Mouse (Mus musculus) CD4-positive helper T cell, adult 2 months (primary cell): ENCODE results near the gene 4833423E24Rik.

Experiments
- DNase-seq: peaks from one replicate; pipeline ENCODE4 v3.0.0-alpha.2; 2012; ENCODE audit warnings: low read depth, missing footprints, low spot score

4833423E24Rik gene

DNA sequence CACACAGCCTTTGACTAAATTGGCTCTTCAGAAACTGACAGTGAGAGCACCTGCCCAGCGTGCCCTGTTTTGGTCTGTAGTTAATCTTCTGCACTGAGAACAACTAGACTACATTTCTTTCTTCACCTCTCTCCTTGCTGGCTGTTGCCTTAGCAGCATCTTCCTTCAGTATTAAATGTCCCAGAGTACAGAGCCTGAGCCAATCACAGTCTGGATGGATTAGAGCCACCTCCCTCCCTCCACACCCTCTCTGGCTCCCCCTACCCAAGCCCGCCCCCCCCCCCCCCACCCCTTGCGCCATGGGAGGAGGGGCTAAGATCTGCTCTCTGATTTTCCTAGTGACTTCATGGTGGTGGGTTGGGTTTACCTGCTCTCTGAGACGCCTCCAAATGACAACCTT, at the start of gene 4833423E24Rik:
Gene 4833423E24Rik (minus strand): TSS at position 146 of the 400 bp plus-strand sequence.
- DNase-seq, result no peak

DNA sequence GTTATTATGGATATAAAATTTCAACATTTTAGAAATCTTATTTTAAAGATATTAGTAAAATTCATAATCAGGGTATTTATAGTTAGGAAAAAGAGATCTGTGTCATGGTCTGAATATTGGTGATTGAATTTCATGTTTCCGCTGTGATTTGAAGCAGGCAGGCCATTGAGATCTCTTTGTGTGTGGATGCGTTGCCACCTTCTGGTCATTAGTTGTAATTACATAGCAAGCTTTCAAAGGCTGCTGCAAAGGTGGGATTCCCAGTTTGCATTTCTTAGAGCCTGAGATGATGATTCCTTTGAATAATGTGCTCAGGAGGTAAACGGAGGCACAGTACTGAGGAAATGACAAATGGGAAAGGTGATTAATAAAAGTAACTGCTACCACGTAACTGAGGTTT, 42.4 kb upstream of the 4833423E24Rik start:
- peak; percentile 2 for DNase-seq

DNA sequence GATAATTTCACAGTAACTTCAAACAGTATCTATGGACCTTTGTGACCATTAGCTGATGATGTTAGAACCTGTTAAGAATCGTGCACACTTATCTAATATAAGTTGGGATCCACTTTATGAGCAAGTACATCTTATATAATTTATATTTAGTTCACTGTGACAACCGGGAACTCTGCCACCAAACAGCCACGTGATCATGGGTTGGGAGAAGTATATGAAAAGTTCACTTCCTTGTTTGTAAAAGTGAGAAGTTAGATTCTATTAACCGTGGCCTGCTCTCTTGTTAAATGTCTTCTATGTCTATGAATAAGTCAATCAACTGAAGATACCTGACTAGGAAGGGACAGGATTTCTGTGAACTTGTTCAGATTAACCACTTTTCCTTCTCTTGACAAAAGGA, 41.4 kb upstream of the 4833423E24Rik start:
- no peak for DNase-seq

DNA sequence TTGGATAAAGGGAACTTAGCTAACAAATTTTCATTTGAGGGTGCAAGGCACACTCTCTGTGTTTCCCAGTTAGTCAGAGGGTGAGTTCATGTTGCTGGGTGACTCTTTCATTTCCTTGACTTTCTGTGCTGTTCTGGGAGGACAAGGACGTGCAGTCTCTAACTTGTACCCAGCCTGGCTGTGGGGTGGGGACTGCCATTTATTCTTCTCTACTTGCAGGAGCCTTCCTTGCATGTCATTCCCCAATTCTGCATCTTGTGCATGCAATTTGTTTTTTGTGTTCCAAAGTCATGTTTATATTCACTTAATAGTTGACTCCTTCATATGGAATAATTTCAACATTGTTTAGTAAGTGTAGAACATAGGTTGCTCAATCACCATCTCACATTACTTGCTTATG, 36.0 kb upstream of the 4833423E24Rik start:
- no peak for DNase-seq

DNA sequence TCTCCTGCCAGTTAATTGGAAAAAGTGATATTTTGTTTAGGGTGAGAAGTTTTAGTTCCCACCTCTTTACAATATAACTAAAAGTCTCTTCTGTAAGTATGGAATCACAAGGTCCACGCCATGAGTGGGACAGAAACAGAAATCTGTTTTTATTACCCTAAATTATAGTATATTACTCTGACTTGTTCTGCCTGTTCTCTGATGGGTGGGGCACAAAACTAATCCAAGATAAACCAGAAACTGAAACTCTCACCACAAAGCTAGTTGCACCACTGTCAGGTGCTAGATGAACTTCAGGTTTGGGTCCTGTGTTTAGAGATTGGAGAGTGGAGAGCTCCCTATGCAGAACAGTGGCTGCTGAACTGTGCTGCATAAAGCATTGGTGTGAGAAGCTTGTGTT, 15.1 kb upstream of the 4833423E24Rik start:
- DNase-seq, result no peak

DNA sequence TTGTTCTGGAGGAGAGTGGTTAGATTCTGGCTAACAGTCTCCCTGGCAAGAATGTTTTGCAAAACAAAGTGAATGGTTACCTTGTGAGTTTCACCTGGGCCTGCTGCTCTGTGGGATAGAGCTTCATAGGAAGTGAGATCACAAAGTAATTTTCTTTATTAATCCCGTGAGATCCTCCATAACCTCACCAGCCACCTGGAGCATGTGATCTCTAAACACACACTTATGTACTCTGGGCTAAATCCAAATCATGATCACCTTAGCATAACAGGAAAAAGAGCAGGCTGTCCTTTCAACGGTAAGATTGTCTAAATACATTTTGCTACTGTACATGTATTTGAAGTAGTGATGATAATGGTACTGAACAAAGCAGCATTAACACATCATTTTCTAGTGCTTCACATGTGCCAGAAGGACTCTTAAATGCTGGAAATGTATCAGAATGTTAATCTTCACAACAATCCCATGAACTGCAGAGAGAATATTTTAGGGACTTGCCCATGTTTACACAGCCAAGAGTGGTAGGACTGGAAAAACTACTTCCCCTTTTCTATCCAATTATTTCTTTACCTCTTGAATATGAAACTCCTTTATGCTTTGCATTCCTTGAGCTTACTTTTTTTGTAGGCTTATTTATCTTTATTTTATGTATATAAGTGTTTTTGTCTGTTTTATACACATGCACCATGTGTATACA, 13.4 kb upstream of the 4833423E24Rik start:
- no peak for DNase-seq

DNA sequence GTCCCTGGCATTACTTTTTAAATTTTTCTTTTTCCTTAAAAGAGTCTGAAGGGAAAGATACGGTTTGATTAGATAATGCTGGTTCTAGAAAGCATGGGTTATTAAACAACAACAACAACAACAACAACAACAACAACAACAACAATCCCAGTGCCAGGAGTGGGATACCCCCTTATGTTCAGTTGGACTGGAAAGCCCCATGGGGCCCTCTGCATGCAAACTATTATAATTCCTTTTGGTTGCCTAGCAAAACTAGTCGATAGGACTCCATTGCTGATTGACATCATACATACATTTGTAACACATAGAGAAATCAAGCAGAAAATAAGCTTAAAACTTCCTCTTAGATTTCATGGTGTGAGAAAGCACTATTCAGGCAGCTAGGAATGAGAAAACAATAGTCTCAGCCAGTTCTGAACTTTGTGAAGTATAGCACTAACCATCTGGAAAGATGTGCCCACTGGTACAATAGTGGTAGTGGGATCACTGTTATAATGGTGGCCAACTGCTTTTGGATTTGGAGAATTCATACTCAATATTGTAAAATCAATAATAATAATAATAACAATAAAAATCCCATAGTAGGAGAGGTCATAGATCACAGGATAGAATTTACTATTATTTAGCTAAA, 4.2 kb upstream of the 4833423E24Rik start:
- DNase-seq, result no peak

DNA sequence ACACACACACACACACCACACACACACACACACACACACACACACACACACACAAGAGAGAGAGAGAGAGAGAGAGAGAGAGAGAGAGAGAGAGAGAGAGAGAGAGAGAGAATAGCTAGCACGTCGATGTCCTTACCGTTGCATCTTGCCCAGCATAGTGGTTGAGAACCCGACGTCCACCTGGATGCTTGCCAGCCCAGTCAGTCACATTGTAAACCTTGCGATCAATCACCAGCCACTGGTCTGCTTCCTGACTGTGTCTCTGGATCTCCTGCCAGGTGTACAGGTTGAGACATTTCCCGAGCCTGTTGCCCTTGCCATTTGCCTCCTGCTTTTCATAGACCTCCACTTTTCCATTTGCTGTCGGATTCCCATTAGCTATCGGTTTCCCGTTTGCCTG, 532 bp downstream of the 4833423E24Rik start:
- DNase-seq, result no peak

DNA sequence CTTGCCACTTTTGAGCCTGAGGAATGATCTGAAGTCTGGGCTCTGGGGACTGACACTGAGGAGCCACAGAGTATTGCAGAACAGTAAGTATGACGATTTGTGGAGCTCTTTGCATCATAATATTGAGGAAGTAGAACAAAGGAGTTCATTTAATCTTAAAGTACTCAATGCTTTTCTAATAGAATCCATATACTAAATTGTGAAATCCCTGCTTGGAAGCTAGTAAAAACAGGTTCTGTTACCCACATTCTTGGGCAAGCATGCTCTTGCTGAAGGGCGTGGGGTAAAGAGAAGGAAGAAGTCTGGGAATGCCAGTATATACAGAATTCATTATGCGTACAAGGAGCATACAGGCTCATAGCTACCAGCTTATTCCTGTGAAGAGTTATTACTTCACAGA, 8.4 kb downstream of the 4833423E24Rik start:
- no peak for DNase-seq

DNA sequence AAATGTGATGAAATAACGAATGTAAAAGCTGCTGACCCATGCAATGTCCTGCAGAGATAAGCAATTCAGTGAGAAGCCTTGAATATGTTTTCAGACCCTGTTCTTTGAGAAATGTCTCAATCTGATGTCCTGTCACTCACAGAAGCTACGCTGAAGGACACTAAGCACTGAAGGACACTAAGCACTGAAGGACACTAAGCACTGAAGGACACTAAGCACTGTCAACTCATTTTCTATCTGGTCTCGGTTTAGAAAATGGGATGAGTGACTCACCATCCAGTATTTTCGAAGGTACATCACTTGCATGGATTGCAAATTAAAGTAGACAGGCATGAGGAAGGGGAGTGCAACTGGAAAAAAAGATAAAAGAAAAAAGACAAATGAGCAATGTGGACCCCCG, 28.4 kb downstream of the 4833423E24Rik start:
- DNase-seq, result no peak

DNA sequence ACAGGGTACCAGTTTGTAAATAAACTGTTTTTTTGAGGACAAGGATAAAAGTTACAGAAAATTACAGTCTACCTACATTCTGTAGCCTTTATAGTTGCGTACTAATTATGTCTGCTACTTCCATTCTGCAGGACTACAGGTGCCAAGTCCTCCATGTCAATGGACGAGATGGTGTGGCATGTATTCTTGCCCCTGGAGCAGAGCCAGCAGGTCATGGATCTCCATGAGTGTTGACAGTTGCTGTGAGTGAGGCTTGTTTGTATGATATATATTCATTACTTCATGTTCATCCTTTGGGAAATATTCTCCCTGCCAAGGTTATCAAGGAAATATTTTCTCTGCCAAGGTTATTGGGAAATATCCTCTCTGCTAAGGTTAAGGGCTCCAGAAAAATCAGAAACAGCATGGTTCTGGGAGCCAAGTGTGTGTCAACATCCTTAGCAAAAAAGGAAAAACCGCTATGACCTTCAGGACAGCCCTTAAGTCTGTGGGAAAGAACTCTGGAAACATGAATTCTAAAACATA, 52.0 kb downstream of the 4833423E24Rik start:
- DNase-seq, result no peak

DNA sequence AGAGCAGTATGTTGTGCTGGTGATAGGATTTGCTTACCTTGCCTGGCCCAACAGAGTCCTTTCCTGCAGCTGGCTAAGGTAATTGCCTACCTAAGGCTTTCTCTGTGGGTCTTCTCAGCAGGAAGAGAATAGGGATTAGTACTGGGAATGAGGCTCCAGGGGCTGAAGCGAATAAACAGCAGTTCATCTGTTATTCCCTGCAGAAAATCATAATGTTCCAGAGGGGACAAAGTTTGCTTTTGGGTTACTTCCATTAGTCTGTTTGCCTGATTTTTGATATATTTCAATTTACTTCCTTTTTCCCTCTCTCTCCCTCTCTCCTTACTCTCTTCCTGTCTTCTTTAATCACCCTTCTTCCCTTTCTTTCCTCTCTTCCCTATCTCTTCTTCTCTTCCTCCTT, 75.3 kb downstream of the 4833423E24Rik start, which contains the start of gene Olfr995:
Gene Olfr995 (minus strand): TSS at position 101 of the 400 bp plus-strand sequence.
- no peak for DNase-seq

DNA sequence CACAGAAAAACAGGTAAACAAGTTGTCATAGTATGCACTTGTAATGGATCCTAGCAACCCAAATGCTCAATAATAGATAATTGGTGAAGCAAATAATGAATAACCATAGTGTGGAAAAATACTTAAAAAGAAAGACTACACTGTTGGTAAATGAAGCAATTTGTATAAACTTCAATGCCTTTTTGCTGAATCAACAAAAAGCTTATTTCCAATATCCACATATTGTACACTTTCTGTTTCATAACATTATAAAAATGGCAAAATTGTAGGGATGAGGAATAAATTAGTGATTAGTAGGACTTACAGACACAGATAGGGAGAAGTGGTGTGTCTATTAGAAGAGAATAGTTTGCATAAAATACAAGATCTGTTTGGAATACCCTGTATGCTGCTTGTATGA, 76.3 kb downstream of the 4833423E24Rik start:
- DNase-seq, result no peak

DNA sequence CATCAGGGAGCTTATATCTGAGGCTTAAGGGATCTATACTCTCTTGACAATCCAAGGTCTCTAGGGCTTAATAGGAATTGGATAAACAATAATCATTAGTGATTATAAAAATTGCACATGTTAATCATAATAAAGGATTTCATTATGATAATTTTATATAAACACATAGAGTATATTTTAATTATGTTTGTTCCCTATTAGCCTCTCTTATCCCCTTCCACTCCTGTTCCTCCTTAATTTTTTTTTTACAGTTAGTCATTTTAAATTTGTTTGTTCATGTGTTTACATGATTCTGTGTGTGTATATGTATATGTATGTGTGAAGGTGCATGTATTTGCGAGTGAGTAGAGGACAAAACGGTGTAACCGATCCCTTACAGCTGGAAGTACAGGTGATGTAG, 82.5 kb downstream of the 4833423E24Rik start, which contains the start of gene Olfr994:
Gene Olfr994 (minus strand): TSS at position 101 of the 400 bp plus-strand sequence.
- DNase-seq, result no peak
